Comparison of ENCODE assay signal across 8 mouse cellular contexts in the genomic region with DNA sequence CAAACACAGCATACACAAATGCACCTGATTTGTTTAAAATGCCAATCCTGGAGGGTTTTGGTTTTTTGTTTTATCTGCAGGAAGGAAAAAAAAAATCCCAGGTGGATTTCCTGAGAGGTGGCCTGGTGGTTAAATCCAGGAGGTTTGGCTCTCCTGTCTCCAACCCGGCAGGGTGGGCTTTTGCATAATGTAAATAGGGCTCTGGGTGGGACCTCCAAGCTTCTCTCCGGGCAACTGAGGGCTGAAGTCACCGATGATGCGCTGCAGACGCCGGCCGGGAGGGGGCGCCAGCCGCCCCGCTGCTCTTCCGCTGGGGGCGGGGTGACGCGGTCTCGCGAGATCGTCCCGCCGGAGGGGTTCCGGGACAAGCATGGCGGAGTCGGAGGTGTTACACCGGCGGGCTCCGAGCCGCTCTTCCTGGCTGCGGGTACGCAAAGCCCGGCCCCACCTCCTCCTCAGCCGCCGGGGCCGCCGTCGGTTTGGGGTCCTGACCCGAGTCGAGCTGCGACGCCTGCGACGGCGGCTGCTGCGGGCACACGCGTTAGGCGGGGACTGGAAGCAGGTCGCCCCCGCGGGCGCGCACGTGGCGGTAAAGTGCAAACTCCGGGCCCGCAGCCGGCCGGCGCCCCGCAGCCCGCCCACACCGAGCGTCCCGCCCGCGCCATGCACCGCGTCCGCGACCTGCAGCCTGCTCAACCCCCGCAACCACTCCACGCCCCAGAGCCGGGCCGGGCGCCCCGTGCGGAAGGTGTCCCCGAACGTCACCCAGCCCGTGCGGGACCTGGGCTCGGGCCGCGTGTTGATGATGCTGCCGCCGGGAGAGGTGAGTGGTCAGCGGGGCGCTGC. TPM values are rescaled to one million over a fixed set of nuclear protein-coding genes. Genes with fewer than 3 reads are reported as not detected.
DNase-seq lines count a peak whose midpoint lies in the region; ATAC-seq lines count a peak whose summit lies in the region.

Gene Nol9 (plus strand): TSS at position 337 of the 846 bp plus-strand sequence.

- DNase-seq in CD4-positive, CD25-positive, alpha-beta regulatory T cell, adult 2 months (ENCODE audit: low read depth, low spot score): peak; percentile 97
- peak; percentile 60 for DNase-seq in fibroblast of lung, adult 2 months (ENCODE audit: low read depth)
- DNase-seq in kidney, postnatal 14 days: peak; percentile 94
- DNase-seq in liver, embryonic 13.5 days: peak; percentile 90
- DNase-seq in neural tube, embryonic 10.5 days (ENCODE audit: extremely low spot score, low spot score): peak; percentile 96

- ATAC-seq in heart, embryonic 14.5 days (ENCODE audit: insufficient number of reproducible peaks, insufficient read depth, low FRiP score, low read depth): peak; percentile 68
- ATAC-seq in liver, embryonic 13.5 days (ENCODE audit: low read depth): peak; percentile 85
- ATAC-seq in stomach, embryonic 16.5 days (ENCODE audit: insufficient read depth, low FRiP score): peak; percentile 89

- H3K27ac ChIP-seq in brown adipose tissue, adult 24 weeks (replicated peaks; ENCODE audit: low read depth, low read length): no peak within 1 kb of the TSS
- H3K27ac ChIP-seq in heart, embryonic 14.5 days (replicated peaks in 1 of 2; ENCODE audit: control insufficient read depth in 1 of 2, insufficient read depth in 1 of 2, low read depth in 2 of 2, low read length in 2 of 2): 0 out of 4 replicates have a peak within 1 kb of the TSS, but pooled peaks of 1 of the 2 experiments have one; percentile 19
- peak within 1 kb of the TSS; percentile 69 for H3K27ac ChIP-seq in liver, embryonic 13.5 days
- H3K27ac ChIP-seq in stomach, embryonic 16.5 days (ENCODE audit: low read length): no peak within 1 kb of the TSS

- H3K27me3 ChIP-seq in heart, embryonic 14.5 days (ENCODE audit: control insufficient read depth, insufficient read depth, low read length): no peaks in the 10 kb centered on the region
- H3K27me3 ChIP-seq in liver, embryonic 13.5 days: no peaks in the 10 kb centered on the region
- H3K27me3 ChIP-seq in stomach, embryonic 16.5 days (ENCODE audit: control insufficient read depth, insufficient read depth, low read length): no peaks in the 10 kb centered on the region

- WGBS in heart, embryonic 14.5 days: under 1% methylated on average over 79 of the region's 86 CpGs
- 1% methylated on average over 81 of the region's 86 CpGs for WGBS in liver, embryonic 13.5 days (ENCODE audit: insufficient replicate concordance)
- under 1% methylated on average over 82 of the region's 86 CpGs for WGBS in stomach, embryonic 16.5 days

- peak within 1 kb of the TSS; percentile 88 for H3K4me3 ChIP-seq in brown adipose tissue, adult 24 weeks (ENCODE audit: insufficient read depth, low read depth, low read length)
- peak within 1 kb of the TSS; percentile 85 to 92 for H3K4me3 ChIP-seq in heart, embryonic 14.5 days (ENCODE audit: control insufficient read depth in 1 of 2, insufficient read depth in 1 of 2, low read depth in 1 of 2, low read length in 2 of 2)
- peak within 1 kb of the TSS; percentile 92 for H3K4me3 ChIP-seq in liver, embryonic 13.5 days (replicated peaks)
- H3K4me3 ChIP-seq in stomach, embryonic 16.5 days (replicated peaks; ENCODE audit: low read length): peak within 1 kb of the TSS; percentile 98

- H3K4me2 ChIP-seq in heart, embryonic 14.5 days (ENCODE audit: low read length): peak within 1 kb of the TSS; percentile 97
- peak within 1 kb of the TSS; percentile 96 for H3K4me2 ChIP-seq in liver, embryonic 13.5 days
- H3K4me2 ChIP-seq in stomach, embryonic 16.5 days (ENCODE audit: low read depth, low read length): peak within 1 kb of the TSS; percentile 97

- H3K4me1 ChIP-seq in brown adipose tissue, adult 24 weeks (ENCODE audit: control insufficient read depth, insufficient read depth, insufficient read length, low read length): peaks cover 8% of the 10 kb centered on the region
- H3K4me1 ChIP-seq in heart, embryonic 14.5 days (ENCODE audit: control insufficient read depth in 2 of 2, insufficient read depth in 2 of 2, low read length in 2 of 2): peaks cover 6 to 8% of the 10 kb centered on the region in 2 experiments
- peaks cover 36% of the 10 kb centered on the region for H3K4me1 ChIP-seq in liver, embryonic 13.5 days (replicated peaks)
- H3K4me1 ChIP-seq in stomach, embryonic 16.5 days (ENCODE audit: control insufficient read depth, insufficient read depth, low read length): peaks cover 7% of the 10 kb centered on the region

- H3K9me3 ChIP-seq in heart, embryonic 14.5 days (ENCODE audit: control insufficient read depth, low read length): no peaks in the 10 kb centered on the region
- H3K9me3 ChIP-seq in liver, embryonic 13.5 days (replicated peaks): no peaks in the 10 kb centered on the region
- no peaks in the 10 kb centered on the region for H3K9me3 ChIP-seq in stomach, embryonic 16.5 days (replicated peaks; ENCODE audit: control insufficient read depth, low read length)

- H3K36me3 ChIP-seq in heart, embryonic 14.5 days (ENCODE audit: control insufficient read depth, insufficient read depth, low read length): peaks cover 34% of the 10 kb centered on the region
- H3K36me3 ChIP-seq in liver, embryonic 13.5 days: peaks cover 34% of the 10 kb centered on the region
- H3K36me3 ChIP-seq in stomach, embryonic 16.5 days (ENCODE audit: control insufficient read depth, insufficient read depth, low read length): peaks cover 23% of the 10 kb centered on the region

- peak within 1 kb of the TSS; percentile 90 for H3K9ac ChIP-seq in heart, embryonic 14.5 days (ENCODE audit: low read length)
- H3K9ac ChIP-seq in liver, embryonic 13.5 days: peak within 1 kb of the TSS; percentile 91
- peak within 1 kb of the TSS; percentile 93 for H3K9ac ChIP-seq in stomach, embryonic 16.5 days (ENCODE audit: low read length)

RNA-seq across cellular contexts. Expression of gene Nol9, which starts in this region (rescaled TPM):
- 5.0 and 5.3 TPM in 2 replicates for polyA plus RNA-seq in brown adipose tissue, adult 24 weeks (2012; ENCODE audit: insufficient read depth, insufficient read length, missing spikeins)
- 16.2 and 16.8 TPM in 2 replicates for polyA plus RNA-seq in heart, embryonic 14.5 days (2014; fragmentation: Nextera tagmentation; extraction: Ambion mirVana)
- 21.9 and 24.1 TPM in 2 replicates for polyA plus RNA-seq in liver, embryonic 13.5 days (2015; fragmentation: Nextera tagmentation; extraction: Ambion mirVana)
- 18.7 and 20.9 TPM in 2 replicates for polyA plus RNA-seq in stomach, embryonic 16.5 days (2015; fragmentation: Nextera tagmentation; extraction: Ambion mirVana)
